Mouse (Mus musculus) hindbrain, embryonic 15.5 days (tissue): Measurements from ENCODE around the gene Olfr194. TPM values are rescaled to one million over a fixed set of nuclear protein-coding genes. Genes with fewer than 3 reads are reported as not detected.
"Not testable (repeated sequence)": the region's sequence is repeated elsewhere in the genome, so short reads cannot be mapped to it uniquely, and the experiment has no call there.

ENCODE experiments used
- ATAC-seq: fragments of 200-750 bp; cut with Nextera tagmentation; 2 replicates; pipeline ENCODE4 v1.8.0; 2017; ENCODE audit warnings: low read depth, moderate number of reproducible peaks, moderate TSS enrichment; ENCODE audit not compliant: low FRiP score
- H3K27ac ChIP-seq: fragments of 300-500 bp; sonication (generic); replicated peaks from 2 replicates; pipeline ENCODE4 v1.5.1; 2015; ENCODE audit warnings: mild to moderate bottlenecking, inconsistent platforms
- H3K27me3 ChIP-seq: fragments of 300-500 bp; sonication (generic); 2 replicates; pipeline ENCODE4 v1.6.1; 2015; ENCODE audit warnings: control low read depth, inconsistent platforms
- H3K36me3 ChIP-seq: fragments of 300-500 bp; sonication (generic); 2 replicates; pipeline ENCODE4 v1.6.1; 2015; ENCODE audit warnings: control low read depth, inconsistent platforms
- H3K4me1 ChIP-seq: fragments of 300-500 bp; sonication (generic); replicated peaks from 2 replicates; pipeline ENCODE4 v1.6.1; 2015; ENCODE audit warnings: control low read depth, inconsistent platforms
- H3K4me2 ChIP-seq: fragments of 300-500 bp; sonication (generic); 2 replicates; pipeline ENCODE4 v1.6.1; 2015; ENCODE audit warnings: moderate library complexity, mild to moderate bottlenecking, inconsistent platforms
- H3K4me3 ChIP-seq: fragments of 300-500 bp; sonication (generic); 2 replicates; pipeline ENCODE4 v1.5.1; 2015; ENCODE audit warnings: mild to moderate bottlenecking, inconsistent platforms
- H3K9ac ChIP-seq: fragments of 300-500 bp; sonication (generic); 2 replicates; pipeline ENCODE4 v1.6.1; 2015; ENCODE audit warnings: inconsistent platforms
- H3K9me3 ChIP-seq: fragments of 300-500 bp; sonication (generic); 2 replicates; pipeline ENCODE4 v1.6.1; 2016; ENCODE audit warnings: control low read depth, inconsistent platforms
- WGBS: fragments of 180-500 bp; shearing (Covaris S2); methylation state at CpG from one replicate; pipeline ENCODE4 v1.1.7; 2015; 5-methylcytosine and 5-hydroxymethylcytosine counted together
- polyA plus RNA-seq: library from polyadenylated mRNA; unstranded; fragments of >200 nt; fragmentation: Nextera tagmentation; extraction: Ambion mirVana; gene quantifications from 2 replicates; pipeline ENCODE4 v1.2.1, GENCODE M21; 2015

Gene Olfr194
- not detected in 2 replicates for polyA plus RNA-seq

DNA sequence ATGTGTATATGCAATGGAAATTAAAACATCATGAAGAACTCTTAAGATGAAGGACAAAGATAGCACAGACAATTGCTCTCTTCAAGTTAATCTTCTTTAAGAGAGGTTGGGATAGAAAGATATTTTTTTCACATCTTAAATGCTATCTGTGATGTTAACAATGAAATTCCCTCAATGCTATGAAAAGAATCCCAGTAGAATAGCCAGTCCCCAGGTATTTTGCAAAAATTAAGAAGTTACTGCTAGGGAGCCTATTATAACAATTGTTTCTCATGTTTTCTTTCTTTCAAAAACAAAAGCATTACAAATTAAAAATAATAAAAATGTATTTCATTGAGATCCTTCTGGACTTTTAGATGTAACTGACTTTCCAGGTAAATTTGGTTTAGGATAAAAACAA is at the start of gene Olfr194:
TSS of gene Olfr194 (minus strand) at position 101 of the 400 bp plus-strand sequence.
- Histone ChIP-seq H3K9ac (no peak within 1 kb of the TSS), H3K9me3 (no peaks in the 10 kb centered on the region), H3K4me1 (no peaks in the 10 kb centered on the region), H3K27me3 (no peaks in the 10 kb centered on the region), H3K4me3 (no peak within 1 kb of the TSS), H3K4me2 (no peak within 1 kb of the TSS), H3K36me3 (no peaks in the 10 kb centered on the region), H3K27ac (no peak within 1 kb of the TSS)
- ATAC-seq = no peak

- no peak within 1 kb of the TSS for H3K27ac ChIP-seq
- H3K9me3 ChIP-seq = no peaks in the 10 kb centered on the region
- no peak within 1 kb of the TSS for H3K9ac ChIP-seq
- no peak within 1 kb of the TSS for H3K4me3 ChIP-seq
- no peaks in the 10 kb centered on the region for H3K36me3 ChIP-seq
- H3K4me1 ChIP-seq = no peaks in the 10 kb centered on the region
- H3K4me2 ChIP-seq = no peak within 1 kb of the TSS
- no peaks in the 10 kb centered on the region for H3K27me3 ChIP-seq
- ATAC-seq = no peak
- WGBS = 75% methylated on average over 3 of the region's 3 CpGs
Observed at GRCm38 (mm10) chr16:59170354-59170753, 49.5 kb upstream of the Olfr194 start, which contains the start of gene Olfr196. Olfr196 (minus strand) TSS chr16:59170454.

DNA sequence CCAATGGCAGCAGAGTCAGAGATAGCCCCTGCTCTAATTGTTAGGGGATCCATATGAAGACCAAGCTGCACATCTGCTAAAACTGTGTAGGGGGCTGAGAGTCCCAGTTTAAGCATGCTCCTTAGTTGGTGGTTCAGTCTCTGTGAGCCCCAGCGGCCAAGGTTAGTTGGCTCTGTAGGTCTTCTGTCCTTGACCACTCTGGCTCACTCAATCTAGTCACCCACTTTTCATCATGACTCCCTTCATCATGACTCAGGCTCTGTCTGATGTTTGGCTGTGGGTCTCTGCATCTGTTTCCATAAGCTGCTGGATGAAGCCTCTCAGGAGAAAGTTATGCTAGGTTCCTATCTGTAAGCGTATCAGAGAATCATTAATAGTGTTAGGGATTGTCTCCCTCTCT is 31.1 kb upstream of the Olfr194 start:
- Histone ChIP-seq H3K9ac (no peak overlapping the region), H3K27me3 (no peaks in the 10 kb centered on the region), H3K27ac (no peak overlapping the region), H3K4me2 (no peak overlapping the region), H3K4me1 (no peaks in the 10 kb centered on the region), H3K4me3 (no peak overlapping the region), H3K36me3 (no peaks in the 10 kb centered on the region), H3K9me3 (no peaks in the 10 kb centered on the region)
- ATAC-seq = no peak
- 86% methylated on average over 2 of the region's 2 CpGs for WGBS

- no peaks in the 10 kb centered on the region for H3K4me1 ChIP-seq
- H3K4me2 ChIP-seq = no peak within 1 kb of the TSS
- no peak within 1 kb of the TSS for H3K9ac ChIP-seq
- H3K9me3 ChIP-seq = no peaks in the 10 kb centered on the region
- no peaks in the 10 kb centered on the region for H3K36me3 ChIP-seq
- 86% methylated on average over 1 of the region's 1 CpGs for whole genome bisulfite sequencing
- H3K27ac ChIP-seq = no peak within 1 kb of the TSS
- H3K27me3 ChIP-seq = no peaks in the 10 kb centered on the region
- no peak within 1 kb of the TSS for H3K4me3 ChIP-seq
- ATAC-seq = no peak
Observed at GRCm38 (mm10) chr16:59146746-59147145, 25.9 kb upstream of the Olfr194 start, which contains the start of gene Olfr195. Olfr195 (plus strand) TSS chr16:59147046.

DNA sequence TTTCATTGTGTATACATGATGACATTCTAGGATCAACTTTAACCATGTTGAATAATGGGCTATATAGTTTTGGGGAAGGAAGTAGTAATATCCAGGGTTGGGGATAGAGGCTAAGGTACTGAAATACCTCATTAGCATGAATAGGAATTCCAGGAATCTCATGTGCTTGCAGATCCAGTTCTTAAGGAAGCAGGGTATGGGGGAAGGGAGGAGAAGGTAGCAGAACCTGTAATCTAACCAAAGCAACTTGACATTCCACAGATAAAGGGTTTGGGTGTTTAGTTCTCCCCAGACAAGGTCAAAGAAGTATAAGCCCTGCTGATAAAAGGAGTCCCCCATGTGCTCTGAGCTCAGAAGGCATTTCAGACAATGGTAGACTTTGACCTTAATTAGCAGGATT is 20.2 kb upstream of the Olfr194 start:
- Histone ChIP-seq H3K4me2 (no peak overlapping the region), H3K27me3 (no peaks in the 10 kb centered on the region), H3K4me1 (no peaks in the 10 kb centered on the region), H3K36me3 (no peaks in the 10 kb centered on the region), H3K9ac (no peak overlapping the region), H3K27ac (no peak overlapping the region), H3K4me3 (no peak overlapping the region), H3K9me3 (no peaks in the 10 kb centered on the region)
- no peak for ATAC-seq

DNA sequence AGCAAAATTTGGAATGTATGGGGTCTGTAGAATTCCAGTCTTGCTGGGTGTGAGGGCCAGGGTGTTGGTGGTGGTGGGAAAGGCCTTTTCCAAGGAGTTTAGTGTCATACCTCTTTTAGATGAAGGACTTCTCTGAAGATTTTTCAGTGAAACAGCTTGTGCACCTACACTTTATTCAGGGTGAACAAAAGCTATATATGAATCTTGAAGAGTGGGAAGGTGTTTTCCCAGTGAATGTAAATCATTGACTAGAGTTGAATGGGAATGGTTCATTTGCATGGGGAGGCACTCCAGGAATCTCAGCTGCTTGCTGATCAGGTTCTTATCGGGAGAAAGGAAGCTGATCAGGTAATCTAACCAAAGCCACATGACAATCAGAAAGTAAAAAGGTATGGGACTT is 9.9 kb upstream of the Olfr194 start:
- 88% methylated on average over 1 of the region's 1 CpGs for WGBS
- H3K4me1 ChIP-seq = no peaks in the 10 kb centered on the region
- no peak for ATAC-seq

DNA sequence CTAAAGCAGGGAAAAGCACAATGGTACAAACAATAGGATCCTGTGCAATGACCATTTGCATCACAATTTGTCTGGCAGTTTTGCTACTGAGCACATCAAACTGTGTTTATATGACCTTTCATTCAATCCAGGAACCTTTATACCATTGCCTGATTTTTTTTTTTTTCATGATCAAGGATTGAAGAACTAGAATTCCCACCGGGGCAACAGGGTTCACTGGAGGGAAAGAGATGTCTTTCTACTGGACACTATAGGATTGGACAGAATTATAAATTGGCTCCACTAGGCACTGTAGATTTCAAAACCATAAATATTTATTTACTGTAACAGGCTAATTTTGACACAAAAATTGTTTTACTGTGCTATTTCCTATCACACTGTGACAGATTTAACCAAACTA is 9.1 kb downstream of the Olfr194 start, which contains the start of gene Olfr193:
TSS of gene Olfr193 (minus strand) at position 101 of the 400 bp plus-strand sequence.
- ATAC-seq = no peak
- no peaks in the 10 kb centered on the region for H3K9me3 ChIP-seq
- H3K27ac ChIP-seq = no peak within 1 kb of the TSS

More for the DNA sequence above, 9.9 kb upstream of the Olfr194 start:
- H3K27me3 ChIP-seq = no peaks in the 10 kb centered on the region
- no peak overlapping the region for H3K4me3 ChIP-seq
- no peaks in the 10 kb centered on the region for H3K36me3 ChIP-seq
- H3K9ac ChIP-seq = no peak overlapping the region
- H3K9me3 ChIP-seq = no peaks in the 10 kb centered on the region
- H3K27ac ChIP-seq = no peak overlapping the region
- H3K4me2 ChIP-seq = no peak overlapping the region

GRCm38 (mm10) chr16:59108522-59108921 is 12.3 kb downstream of the Olfr194 start:
- not testable (repeated sequence) for H3K27ac ChIP-seq

More for the DNA sequence above, 9.1 kb downstream of the Olfr194 start, which contains the start of gene Olfr193:
- Histone ChIP-seq H3K4me2 (no peak within 1 kb of the TSS), H3K4me1 (no peaks in the 10 kb centered on the region), H3K36me3 (no peaks in the 10 kb centered on the region), H3K4me3 (no peak within 1 kb of the TSS), H3K9ac (no peak within 1 kb of the TSS), H3K27me3 (no peaks in the 10 kb centered on the region)
- WGBS = 66% methylated on average over 1 of the region's 1 CpGs

GRCm38 (mm10) chr16:59105312-59105711 is 15.6 kb downstream of the Olfr194 start:
- no peak for ATAC-seq
- no peak overlapping the region for H3K4me2 ChIP-seq

More at GRCm38 (mm10) chr16:59108522-59108921, 12.3 kb downstream of the Olfr194 start:
- H3K9ac ChIP-seq, H3K9me3 ChIP-seq, H3K4me1 ChIP-seq, H3K36me3 ChIP-seq, H3K4me3 ChIP-seq, ATAC-seq, H3K27me3 ChIP-seq, H3K4me2 ChIP-seq: not testable (repeated sequence)
- WGBS = 67% methylated on average over 5 of the region's 5 CpGs

DNA sequence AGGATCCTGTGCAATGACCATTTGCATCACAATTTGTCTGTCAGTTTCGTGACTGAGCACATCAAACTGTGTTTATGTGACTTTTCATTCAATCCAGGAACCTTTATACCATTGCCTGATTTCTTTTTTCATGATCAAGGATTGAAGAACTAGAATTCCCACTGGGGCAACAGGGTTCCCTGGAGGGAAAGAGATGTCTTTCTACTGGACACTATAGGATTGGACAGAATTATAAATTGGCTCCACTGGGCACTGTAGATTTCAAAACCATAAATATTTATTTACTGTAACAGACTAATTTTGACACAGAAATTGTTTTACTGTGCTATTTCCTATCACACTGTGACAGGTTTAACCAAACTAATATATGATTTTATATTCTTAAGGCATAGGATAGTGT is 31.1 kb downstream of the Olfr194 start, which contains the start of gene Olfr191:
TSS of gene Olfr191 (minus strand) at position 101 of the 400 bp plus-strand sequence.
- H3K4me2 ChIP-seq, H3K27me3 ChIP-seq, ATAC-seq, H3K4me3 ChIP-seq, H3K36me3 ChIP-seq, H3K9me3 ChIP-seq, H3K27ac ChIP-seq, H3K4me1 ChIP-seq, H3K9ac ChIP-seq: not testable (repeated sequence)
- 28% methylated on average over 1 of the region's 1 CpGs for WGBS

More at GRCm38 (mm10) chr16:59105312-59105711, 15.6 kb downstream of the Olfr194 start:
- Histone ChIP-seq H3K27me3 (no peaks in the 10 kb centered on the region), H3K36me3 (no peaks in the 10 kb centered on the region), H3K4me3 (no peak overlapping the region), H3K27ac (no peak overlapping the region), H3K9me3 (no peaks in the 10 kb centered on the region), H3K4me1 (no peaks in the 10 kb centered on the region), H3K9ac (no peak overlapping the region)
- 90% methylated on average over 2 of the region's 2 CpGs for WGBS

DNA sequence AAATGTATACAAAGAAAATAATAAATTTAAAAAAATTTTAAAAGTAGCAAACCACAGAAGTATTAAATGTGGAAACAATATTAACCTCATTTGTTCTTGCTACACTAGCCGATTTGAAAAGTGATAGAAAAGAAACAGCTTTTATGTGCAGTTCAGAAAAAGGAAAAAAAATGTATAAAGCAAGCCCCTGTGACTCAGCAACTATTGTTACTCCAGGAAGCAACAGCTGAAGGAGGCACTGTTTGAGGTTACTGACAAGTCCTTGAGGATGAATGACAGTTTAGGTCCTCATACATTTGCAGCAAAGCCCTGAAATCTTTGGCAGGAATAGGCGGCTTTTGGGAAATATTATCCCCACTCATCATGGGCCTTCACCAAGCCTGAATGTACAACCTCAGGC is 39.8 kb downstream of the Olfr194 start:
- not testable (repeated sequence) for ATAC-seq, H3K27ac ChIP-seq, H3K4me2 ChIP-seq, H3K9ac ChIP-seq, H3K27me3 ChIP-seq, H3K4me3 ChIP-seq, H3K36me3 ChIP-seq, H3K9me3 ChIP-seq, H3K4me1 ChIP-seq
- WGBS = 88% methylated on average over 2 of the region's 2 CpGs

- Histone ChIP-seq H3K36me3 (no peaks in the 10 kb centered on the region), H3K27ac (no peak within 1 kb of the TSS), H3K4me2 (no peak within 1 kb of the TSS), H3K27me3 (no peaks in the 10 kb centered on the region), H3K4me3 (no peak within 1 kb of the TSS), H3K9me3 (no peaks in the 10 kb centered on the region), H3K4me1 (no peaks in the 10 kb centered on the region), H3K9ac (no peak within 1 kb of the TSS)
- WGBS = 90% methylated on average over 5 of the region's 5 CpGs
- no peak for ATAC-seq
Observed at GRCm38 (mm10) chr16:59077905-59078304, 43.0 kb downstream of the Olfr194 start, which contains the start of gene Olfr190. Olfr190 (minus strand) TSS chr16:59078005.

DNA sequence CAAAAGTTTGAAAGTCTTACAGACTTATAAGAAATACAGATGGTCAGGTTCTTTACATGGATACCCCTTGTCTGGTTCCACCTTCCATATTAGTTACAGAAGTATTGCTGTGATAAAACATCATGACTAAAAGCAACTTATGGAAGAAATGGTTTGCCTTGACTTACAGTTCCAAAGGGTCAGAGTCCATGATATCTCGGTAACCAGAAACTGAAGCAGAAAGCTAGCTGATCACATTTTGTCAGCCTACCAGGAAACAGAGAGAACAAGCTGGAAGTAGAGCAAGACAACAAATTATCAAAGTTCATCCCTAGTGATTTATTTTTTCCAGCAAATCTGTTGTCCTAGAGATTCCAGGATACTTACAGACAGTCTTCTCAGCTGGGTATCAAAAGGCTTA is 47.3 kb downstream of the Olfr194 start:
- H3K4me2 ChIP-seq = no peak overlapping the region
- H3K9ac ChIP-seq = no peak overlapping the region
- H3K9me3 ChIP-seq = no peaks in the 10 kb centered on the region
- H3K36me3 ChIP-seq = no peaks in the 10 kb centered on the region
- ATAC-seq = no peak
- H3K4me3 ChIP-seq = no peak overlapping the region
- no peak overlapping the region for H3K27ac ChIP-seq
- no peaks in the 10 kb centered on the region for H3K4me1 ChIP-seq
- no peaks in the 10 kb centered on the region for H3K27me3 ChIP-seq
- 87% methylated on average over 1 of the region's 1 CpGs for WGBS
